Mouse (Mus musculus): ENCODE data around the gene Tmprss2.
"Not testable (repeated sequence)": the region's sequence is repeated elsewhere in the genome, so short reads cannot be mapped to it uniquely, and the experiment has no call there.

Gene Tmprss2

DNA sequence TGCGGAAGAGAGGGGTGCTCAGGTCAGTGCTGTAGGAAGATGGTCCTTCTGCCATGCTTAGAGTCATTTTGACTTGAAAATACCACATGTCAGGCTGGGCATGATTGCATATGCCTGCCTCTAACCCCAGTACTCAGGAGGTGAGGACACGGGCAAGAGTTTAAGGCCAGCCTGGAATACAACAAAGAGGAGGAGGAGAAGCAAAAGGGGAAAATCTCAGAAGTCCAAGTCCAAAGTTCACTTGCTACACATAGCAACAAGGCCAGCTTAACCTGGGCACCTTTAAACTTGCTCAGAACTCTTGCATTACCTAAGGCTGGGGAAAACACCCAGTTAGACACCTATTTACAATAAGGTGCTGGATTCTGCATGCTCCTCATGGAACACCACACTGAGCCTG lies 19.5 kb downstream of the Tmprss2 start:
- DNase-seq (ENCODE audit: low read depth, low spot score), result no peak

DNA sequence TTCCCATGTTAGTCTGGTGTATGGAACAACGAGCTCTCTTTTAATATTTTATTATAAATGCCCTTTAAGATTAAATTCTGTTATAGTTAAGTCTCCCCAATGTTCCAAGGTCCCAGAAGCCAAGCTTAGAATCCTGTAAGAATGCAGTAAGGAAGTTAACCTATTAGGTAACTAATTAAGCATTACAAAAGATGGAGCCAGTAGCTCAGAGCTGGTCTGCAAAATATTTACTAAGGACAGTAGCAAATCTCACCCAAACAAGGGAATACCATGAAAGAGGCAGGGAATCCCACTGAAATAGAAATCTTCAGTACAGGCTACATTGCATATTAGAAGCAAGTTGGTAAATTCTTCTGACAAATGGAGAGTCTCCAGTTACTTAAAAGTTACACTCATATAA lies 28.1 kb downstream of the Tmprss2 start:
- not testable (repeated sequence) for DNase-seq (ENCODE audit: low read depth, low spot score)

DNA sequence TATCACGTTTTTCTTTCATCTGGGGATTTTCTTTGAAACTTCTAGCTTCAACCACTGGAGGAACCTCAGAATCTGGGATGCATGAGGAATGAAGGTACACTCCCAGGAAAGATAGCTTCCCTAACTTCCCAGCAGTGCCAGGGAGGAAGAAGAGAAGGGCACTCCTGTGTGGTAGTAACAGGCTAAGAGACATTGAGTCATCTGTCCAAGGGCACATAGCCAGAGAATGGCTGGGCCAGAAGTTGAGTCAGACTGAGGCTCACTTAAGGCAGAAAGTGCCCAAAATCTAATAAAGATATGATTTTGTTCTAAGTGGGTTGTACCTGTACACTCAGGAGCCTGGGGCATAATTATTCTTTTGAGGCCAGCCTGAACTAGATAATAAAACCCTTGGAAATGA lies 41.6 kb downstream of the Tmprss2 start:
- DNase-seq (ENCODE audit: low read depth, low spot score), result no peak

DNA sequence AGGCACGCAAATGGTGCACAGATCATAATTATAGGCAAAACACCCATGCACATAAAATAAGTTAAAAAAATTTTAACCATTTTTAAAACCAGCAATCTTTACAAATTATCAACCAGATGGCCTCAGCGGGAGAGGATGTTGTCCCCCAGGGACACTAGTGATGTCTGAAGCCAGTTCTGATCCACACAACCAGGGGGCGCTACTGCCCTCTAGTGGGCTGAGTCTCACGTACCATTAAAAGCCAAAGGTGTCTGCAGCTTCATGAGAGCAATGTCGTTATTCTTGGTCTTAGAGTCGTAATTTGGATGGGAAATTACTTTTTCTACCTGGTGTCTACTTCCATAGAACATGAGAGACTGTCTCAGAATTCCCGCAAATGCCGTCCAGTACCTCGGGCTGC lies 42.3 kb downstream of the Tmprss2 start:
- DNase-seq (ENCODE audit: low read depth, low spot score), result no peak

DNA sequence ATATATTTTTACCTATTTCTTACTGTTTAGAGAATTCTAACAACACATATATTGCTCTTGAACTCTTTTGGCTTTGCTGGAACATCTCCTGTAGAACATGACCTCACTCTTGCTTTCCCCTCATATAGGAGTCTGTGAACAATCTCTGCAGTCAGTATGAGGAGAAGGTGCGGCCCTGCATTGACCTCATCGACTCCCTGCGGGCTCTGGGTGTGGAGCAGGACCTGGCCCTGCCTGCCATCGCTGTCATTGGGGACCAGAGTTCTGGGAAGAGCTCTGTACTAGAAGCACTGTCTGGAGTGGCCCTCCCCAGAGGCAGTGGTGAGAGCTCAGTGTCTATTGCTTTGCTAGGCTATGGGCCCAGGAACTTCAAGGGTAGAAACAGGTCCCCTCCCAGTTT lies 66.7 kb downstream of the Tmprss2 start:
- DNase-seq (ENCODE audit: low read depth, low spot score), result no peak

DNA sequence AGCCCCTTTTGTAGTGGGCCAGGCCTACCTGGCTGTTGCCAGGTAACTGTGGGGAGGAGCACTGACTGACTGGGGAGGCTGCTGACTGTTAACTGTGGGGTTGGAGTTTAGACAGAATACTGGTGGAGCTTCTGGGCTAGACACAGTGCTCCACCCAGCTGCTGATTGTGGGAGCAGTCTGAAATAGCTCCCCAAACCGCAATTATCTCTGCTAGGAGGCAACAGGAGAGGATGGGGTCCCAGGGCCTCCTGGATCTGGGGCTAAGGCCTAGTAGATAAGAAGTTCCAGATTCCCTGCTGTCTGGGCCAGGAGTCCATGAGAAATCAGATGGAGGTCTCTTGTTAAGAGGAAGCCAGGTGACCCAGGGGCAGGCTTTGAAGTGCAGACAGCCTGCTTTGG lies 74.1 kb downstream of the Tmprss2 start:
- DNase-seq (ENCODE audit: low read depth, low spot score), result no peak

DNA sequence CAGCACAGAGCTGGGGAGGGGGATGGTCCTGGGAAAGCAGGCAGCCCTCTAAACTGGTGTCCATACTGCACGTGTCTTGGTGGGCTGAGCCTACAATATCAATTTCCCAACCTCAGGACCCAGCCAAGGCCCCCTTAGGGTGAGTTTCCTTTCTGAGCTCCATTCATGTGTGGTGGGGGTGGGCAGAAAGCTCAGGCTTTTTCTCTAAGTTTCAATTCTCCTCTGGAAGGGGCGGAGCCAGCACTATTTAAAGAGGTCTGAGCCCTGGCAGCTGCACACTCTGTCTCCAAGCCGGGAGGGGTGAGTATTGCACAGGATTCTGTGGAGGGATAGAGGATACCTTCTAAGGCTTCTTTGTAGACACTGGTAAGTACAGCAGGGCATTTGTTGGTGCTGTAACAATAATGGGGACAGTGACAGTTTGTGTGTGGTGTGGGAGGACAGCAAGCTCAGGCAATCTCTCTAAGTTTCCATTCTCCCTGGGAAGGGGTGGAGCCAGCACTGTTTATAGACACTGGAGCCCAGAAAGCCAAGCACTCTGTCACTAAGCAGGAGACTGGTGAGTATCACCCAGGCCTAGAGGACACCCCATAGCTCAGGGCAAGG lies 75.1 kb downstream of the Tmprss2 start:
- DNase-seq (ENCODE audit: low read depth, low spot score), result peak; percentile 68

DNA sequence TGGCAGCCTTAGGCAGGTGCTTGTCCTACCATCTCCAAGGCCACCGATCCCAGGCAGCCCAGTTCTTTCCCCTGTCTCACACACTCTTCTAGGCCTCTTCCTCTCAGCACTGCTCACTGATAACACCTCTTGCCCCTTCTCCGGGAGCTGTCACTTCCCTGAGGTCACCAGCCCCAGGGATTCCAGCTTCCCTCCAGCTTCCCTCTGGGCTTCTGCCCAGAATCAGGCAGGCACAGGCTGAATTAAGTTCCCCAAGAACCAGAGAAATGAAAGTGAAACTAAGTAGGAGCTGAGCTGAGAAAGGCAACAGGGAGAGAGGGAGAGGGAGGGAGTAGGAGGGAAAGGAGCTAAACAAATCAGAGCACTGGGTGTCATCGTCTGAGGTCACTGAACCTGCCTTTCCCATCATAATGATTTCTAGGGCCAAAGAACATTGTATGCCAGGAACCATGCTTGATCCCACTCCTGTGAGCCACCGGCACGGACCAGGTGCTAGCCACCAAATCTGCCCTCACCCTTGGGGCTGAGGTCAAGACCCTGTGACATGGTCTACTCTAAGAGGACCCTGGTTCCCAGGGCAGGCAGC lies 76.0 kb downstream of the Tmprss2 start:
- peak; percentile 75 for DNase-seq (ENCODE audit: low read depth, low spot score)

DNA sequence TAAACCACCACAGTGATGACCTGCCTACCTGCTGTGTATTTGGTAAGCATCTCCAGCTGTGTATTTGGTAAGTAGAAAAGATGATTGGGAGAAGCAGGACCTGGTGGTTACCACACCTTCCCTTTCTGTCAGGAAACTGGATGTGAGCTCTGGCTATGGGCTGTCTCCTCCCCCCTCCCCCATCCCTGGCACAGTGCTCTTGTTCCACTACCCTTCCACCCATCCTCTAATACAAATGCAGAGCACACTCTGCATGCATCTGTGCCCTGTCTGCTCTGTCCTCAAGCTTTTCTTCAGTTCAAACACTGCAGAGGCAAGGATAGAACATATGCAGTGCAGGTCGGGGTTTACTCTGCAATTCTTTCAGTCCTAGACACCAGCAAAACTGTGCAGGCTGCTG lies 76.5 kb downstream of the Tmprss2 start:
- no peak for DNase-seq (ENCODE audit: low read depth, low spot score)

DNA sequence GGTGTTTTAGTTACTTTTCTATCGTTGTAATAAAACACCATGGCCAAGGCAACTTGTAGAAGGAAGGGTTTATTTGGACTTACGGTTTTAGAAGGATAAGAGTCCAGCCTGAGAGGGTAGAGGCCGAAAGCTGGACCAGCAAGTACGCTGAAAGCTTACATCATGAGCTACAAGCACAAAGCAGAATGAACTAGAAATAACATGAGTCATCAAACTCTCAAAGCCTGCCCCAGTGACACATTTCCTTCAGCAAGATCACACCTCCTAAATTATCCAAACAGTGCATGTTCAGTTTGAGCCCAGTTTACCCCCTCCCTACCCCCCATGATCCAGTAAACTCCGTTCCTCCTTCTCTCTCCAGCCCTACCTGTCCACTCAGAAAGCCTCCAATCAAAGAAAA lies 77.2 kb downstream of the Tmprss2 start:
- DNase-seq (ENCODE audit: low read depth, low spot score), result no peak

DNA sequence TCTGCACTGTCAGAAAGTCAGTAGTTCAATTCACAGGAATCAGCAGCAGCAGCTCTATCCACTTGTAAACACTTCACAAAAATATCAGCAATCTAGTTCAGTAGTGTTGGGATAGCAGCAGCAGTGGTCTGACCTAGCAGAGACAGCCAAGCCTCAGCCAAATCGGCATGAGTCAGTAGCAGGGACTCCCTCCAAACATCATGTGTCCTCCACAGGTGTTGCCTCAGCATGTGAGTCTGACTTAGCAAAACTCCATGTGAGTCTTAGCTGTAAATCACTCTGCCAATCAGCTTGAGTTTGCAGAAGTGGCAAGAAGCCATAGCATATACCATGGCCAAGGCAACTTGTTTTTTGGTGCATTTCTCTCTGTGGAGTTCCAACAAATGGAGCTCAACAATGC lies 77.9 kb downstream of the Tmprss2 start:
- no peak for DNase-seq (ENCODE audit: low read depth, low spot score)

DNA sequence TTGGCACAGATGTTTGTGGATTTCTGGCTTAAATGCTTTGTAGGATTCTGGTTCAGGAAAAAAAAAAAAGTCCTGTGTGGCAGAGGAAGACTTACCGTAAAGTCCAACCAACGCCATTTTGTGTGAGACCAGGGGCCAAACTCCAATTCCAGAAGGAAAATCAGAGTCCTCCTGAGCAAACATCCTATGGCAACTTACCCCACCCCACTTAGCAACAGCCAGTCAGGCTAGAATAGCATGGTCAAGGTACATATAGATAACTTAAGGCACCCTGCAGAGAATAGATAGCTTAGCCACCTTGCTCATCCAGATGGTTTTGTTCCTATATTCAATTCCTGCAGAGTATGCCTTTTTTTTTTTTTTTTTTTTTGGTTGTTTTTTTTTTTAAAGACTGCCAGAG lies 81.8 kb downstream of the Tmprss2 start:
- no peak for DNase-seq (ENCODE audit: low read depth, low spot score)

DNA sequence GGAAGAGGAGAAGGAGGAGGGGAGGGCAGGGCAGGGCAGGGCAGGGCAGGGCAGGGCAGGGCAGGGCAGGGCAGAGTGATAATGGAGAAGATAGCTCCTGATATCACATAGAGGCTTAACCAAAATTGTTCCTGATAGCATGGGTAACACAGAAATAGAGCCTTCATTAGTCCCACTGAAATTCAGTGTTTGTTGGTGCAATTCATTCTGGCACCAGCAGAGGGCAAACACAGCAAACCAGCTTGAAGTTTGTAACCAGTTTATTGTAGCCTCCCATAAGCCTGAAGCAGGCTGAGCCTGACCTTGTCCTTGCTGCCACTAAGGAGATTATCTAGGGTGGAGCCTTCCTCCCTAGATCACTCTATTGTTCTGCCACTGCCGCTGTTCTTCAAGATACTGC lies 88.0 kb downstream of the Tmprss2 start:
- peak; percentile 64 for DNase-seq (ENCODE audit: low read depth, low spot score)

DNA sequence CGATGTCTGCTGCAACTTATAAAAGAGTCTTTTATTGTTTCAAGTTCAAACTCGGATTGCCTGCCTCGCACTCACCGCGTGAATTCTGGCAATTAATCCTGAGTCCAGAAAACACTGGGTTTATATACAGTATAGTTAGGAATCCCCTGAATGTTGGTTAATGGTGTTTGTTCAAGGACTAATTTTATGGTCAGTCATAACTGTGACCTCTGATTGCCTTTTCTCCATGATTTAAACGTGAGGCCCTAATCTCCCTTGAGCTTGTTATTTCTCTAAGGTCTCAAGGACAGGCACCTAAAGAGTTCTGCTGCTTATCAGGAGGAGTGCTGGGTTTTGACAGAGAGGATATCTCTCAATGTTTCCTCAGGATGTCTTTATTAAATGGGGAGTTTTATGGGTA lies 89.0 kb downstream of the Tmprss2 start:
- DNase-seq (ENCODE audit: low read depth, low spot score), result no peak

DNA sequence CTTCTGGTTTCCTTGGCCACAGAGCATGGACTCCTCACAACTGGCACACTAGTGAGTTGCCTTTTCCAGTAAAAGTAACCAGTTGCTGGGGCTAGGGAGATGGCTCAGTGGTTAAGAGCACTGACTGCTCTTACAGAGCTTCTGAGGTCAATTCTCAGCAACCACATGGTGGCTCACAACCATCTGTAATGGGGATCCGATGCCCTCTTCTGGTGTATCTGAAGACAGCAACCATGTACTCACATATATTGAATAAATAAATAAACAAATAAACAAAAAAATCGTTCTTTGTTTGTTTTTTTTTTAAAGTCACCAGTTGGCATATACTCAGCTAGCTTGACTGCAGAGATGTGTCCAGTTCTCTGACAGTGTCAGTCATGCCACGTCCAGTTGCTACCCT lies 94.7 kb downstream of the Tmprss2 start:
- no peak for DNase-seq (ENCODE audit: low read depth, low spot score)
